Mouse (Mus musculus) WW6 (cell line): ENCODE measurements around the gene Mrpl24.
"Not testable (repeated sequence)": the region's sequence is repeated elsewhere in the genome, so short reads cannot be mapped to it uniquely, and the experiment has no call there.

ENCODE experiments used
- DNase-seq: peaks from one replicate; pipeline ENCODE4 v3.0.0-alpha.2; 2013; ENCODE audit warnings: low read depth, low spot score

Mrpl24 gene

DNA sequence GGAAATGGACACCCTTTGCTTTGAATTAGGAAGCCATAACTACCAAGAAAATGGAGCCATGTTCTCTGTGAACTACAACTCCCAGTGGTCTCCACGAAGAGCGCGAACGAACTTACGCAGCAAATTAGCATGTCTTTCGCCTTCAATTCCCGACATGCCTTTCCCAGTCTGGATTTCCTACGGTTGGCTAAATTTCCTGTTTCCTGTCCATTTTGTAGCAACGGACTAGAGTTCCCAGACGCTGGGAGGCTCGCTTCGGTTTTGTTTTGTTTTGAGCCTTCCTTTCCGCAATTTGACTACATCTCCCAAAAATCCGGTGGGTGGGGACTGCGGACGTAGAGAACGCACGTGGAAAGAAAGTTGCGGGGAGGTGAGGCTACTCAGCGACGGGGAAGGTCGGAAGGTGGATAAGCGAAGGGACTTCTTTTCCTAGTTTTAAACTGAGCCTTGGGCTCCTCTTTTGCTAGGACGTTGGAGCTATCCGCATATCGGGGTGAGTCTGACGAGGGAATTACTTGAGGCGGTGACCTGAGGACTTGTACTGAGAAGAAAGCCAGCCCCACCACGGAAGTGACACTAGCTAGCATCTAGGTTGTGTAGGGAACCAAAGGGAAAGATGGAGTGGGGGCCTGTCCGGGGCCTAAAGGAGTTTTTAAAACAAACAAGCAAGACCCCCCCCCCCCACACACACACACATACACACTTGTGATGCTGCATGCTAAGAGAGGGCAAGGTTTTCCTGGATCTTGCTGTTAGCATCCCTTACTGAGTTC, at the start of gene Mrpl24:
Gene Mrpl24 (plus strand): TSS at position 171 of the 773 bp plus-strand sequence.
- DNase-seq, result peak; percentile 67

DNA sequence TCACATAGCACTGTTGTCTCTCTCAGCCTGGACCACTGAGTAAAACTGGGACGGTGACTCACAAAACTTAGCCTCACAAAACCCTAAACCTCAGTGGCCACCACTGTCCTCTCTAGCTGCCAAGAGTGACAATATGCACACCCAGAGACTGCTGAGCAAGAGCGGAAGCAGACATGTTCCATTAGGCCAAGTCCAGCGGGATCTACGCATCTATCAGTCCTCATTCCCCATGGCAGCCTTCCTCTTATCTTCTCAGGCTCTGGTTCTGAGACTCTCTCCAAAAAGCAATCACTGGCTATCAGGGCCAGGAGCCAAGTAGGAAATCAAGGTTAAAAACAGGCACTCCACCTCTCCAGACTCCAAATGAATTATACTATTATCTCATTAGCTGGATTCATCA, 41.6 kb upstream of the Mrpl24 start:
- no peak for DNase-seq

- no peak for DNase-seq
These were observed 35.0 kb upstream of the Mrpl24 start for GRCm38 (mm10) chr3:87884291-87884690.

DNA sequence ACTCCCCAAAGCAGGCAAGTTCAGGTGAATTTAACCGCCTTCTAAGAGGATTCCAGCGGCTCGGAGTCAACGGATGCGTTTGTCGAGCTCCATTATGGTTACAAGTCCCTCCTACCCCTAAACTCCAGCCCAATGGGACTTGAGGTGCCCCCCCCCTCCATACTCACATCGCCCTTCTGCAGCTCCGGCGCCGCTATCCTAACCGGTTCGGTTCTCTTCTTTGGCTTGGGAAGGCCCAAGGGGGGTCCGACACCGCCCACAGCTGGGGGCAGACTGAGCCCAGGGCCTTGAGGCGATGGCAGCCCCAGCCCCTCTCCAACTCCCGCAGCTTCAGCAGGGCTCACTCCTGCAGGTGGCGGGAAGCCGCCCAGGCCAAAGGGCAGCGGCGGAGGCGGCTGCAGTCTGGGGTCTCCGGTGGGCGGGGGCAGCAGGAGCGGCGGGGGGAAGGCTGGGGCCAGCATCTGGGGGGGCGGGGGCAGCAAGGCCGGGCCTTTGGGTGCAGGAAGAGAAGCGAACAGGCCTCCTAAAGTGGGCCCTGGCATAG, 34.5 kb upstream of the Mrpl24 start:
- no peak for DNase-seq

GRCm38 (mm10) chr3:87885281-87886003, 33.9 kb upstream of the Mrpl24 start, which contains the start of gene Prcc:
Gene Prcc (minus strand): TSS chr3:87885608.
- DNase-seq, result peak; percentile 95

GRCm38 (mm10) chr3:87886004-87886365, 33.3 kb upstream of the Mrpl24 start:
- DNase-seq, result no peak

- DNase-seq, result no peak
These were observed 32.9 kb upstream of the Mrpl24 start for GRCm38 (mm10) chr3:87886416-87886815.

GRCm38 (mm10) chr3:87887400-87887799, 31.9 kb upstream of the Mrpl24 start:
- DNase-seq, result not testable (repeated sequence)

- DNase-seq, result no peak
These were observed 27.8 kb upstream of the Mrpl24 start for GRCm38 (mm10) chr3:87891481-87891880.

- DNase-seq, result no peak
These were observed 25.9 kb upstream of the Mrpl24 start for GRCm38 (mm10) chr3:87893367-87893905.

DNA sequence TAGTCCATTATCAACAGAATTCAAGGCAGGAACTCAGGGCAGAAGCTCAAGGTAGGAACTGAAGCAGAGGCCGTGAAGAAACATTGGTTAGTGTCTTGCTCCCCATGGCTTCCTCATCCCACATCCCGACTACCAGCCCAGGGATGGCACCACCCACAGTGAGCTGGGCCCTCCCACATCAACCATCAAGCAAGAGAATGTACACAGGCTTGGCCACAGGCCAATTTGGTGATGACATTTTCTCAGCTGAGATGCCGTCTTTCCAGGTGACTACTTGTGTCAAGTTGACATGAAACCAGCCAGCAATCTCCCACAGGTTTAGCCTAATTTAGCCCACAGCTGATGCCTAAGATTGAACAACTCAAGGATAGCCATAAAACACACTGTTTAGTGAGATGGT, 20.0 kb upstream of the Mrpl24 start:
- DNase-seq, result no peak

DNA sequence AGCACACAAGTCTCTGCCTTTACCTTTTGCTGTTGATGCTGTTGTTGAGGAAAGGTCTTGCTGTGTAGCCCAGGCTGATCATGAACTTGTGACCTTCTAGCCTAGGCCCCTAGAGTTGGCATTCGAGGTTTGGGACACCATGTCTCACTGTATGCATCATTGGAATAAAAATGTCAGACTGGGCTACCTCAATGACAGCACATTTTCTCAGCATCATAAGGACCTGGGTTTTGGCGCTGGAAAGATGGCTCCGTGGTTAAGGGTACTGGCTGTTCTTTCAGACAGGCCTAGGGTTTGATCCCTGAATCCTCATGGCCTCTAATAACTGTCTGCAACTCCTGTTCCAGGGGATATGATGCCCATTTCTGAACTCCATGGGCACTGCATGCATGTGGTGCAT, 19.5 kb upstream of the Mrpl24 start:
- DNase-seq, result no peak

GRCm38 (mm10) chr3:87901036-87901624, 18.2 kb upstream of the Mrpl24 start:
- no peak for DNase-seq

DNA sequence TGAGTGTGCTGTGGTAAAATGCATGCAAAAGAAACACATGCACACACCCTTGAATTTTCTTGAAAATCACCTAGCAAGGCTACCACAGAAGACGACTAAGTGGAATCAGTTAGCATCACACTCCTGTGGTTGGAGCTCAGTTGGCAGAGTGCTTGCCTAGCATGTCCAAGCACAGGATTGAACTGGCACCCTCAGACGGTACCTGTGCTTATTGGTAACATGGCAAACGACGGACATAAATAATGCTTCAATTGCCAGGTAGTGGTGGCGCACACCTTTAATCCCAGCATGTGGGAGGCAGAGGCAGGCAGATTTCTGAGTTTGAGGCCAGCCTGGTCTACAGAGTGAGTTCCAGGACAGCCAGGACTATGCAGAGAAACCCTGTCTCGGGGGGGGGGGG, 17.3 kb upstream of the Mrpl24 start:
- DNase-seq, result not testable (repeated sequence)

DNA sequence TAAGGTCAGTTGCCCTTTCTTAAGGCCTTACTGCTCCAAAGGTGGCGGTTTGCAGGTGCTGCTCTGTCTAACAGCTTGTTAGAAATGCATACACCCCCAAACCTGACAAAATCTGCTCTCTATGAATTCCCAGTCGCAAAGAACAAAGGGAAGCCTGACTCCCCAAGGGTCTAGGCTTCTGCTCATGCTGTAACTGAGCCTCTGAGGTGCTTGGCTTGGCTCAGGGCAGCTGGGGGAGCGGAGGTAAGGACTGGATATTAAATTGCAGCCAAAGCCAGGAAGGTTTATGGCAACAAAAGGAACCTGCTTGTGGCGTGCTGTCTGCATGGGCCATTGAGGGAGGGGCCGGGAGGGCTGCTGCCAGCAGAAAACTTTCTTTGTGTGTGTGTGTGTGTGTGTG, 15.5 kb upstream of the Mrpl24 start:
- DNase-seq, result no peak

DNA sequence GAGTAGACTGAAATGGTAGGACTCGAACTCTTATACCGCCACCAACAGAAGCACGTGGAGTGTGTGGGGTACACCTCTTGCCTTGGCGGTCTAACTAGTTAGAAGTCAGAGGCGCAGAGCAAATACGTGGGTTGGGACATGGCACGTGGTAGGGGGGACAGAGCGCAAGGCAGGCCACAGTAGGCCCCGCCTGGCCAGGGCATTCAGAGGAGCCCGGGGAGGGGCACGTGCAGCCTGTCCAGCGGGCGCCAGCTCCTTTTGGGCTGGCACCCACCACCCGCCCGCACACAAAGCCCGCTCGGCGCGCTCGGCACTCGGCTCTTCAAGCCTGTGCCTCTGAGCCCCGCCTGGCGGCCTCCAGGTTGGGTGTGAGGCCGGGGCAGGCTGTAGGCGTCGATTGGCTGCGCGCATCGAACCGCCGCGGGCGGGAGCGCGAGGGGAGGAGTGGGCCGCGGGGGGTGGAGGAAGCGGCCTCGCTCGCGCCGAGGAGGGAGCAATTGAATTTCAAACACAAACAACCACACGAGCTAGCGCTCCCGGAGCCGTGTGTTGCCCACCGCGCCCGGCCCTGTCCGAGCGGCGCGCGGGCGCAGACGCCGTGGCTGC, 13.3 kb upstream of the Mrpl24 start, which contains the start of gene Hdgf:
Gene Hdgf (plus strand): TSS at position 442 of the 606 bp plus-strand sequence.
- peak; percentile 93 for DNase-seq

GRCm38 (mm10) chr3:87906601-87906980, 12.7 kb upstream of the Mrpl24 start:
- DNase-seq, result no peak

- DNase-seq, result no peak
These were observed 12.1 kb upstream of the Mrpl24 start for GRCm38 (mm10) chr3:87906981-87907857.

- no peak for DNase-seq
These were observed 11.4 kb upstream of the Mrpl24 start for GRCm38 (mm10) chr3:87907906-87908305.

DNA sequence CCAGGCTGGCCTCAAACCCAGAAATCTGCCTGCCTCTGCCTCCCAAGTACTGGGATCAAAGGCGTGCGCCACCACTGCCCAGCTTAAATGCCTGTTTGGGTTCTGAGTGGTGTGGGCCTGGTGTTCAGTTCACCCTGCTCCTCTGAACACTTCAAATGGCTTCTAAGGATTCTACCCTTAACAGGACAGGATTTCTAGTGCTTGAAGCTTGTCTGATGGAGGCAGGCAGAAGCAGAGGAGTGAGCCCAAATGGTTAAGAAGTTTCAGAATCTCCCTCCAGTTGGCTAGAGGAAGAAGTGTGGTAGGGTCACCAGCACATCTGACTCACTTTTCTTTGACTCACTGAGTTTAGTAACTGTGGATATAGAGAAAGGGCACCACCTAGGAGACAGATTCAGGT, 9.9 kb upstream of the Mrpl24 start:
- DNase-seq, result no peak

DNA sequence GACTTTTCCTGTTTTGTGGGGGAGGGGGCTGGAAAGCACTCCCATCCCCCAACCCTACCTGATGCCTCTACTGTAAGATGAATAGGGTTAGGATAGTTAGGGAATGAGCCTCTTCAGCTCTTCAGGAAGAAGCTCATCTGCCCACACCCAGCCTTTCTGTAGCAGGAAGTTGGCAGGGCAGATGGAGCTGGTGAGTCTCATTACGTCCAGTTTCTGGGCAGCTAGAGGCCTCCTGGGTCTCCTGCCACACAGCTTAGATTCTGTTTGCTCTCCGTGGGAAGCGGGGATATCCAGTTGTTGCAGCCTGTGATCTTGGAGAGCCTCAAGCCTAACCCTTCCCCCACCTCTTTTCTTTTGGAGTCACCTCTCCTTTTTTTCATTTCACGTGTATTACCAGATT, 9.4 kb upstream of the Mrpl24 start:
- no peak for DNase-seq
